Mouse (Mus musculus) heart, adult 2 months (tissue): ENCODE measurements around the gene Trmt1. TPM values are rescaled to one million over a fixed set of nuclear protein-coding genes. Genes with fewer than 3 reads are reported as not detected.

Experiments used
- DNase-seq, 2 experiments: peaks; one replicate each; pipeline ENCODE4 v3.0.0; 2021
- H3K27ac ChIP-seq: fragments of 200-600 bp; 2 replicates; pipeline ENCODE4 v1.8.1; 2022
- H3K27me3 ChIP-seq: fragments of 200-500 bp; 2 replicates; pipeline ENCODE4 v1.6.1; 2012; ENCODE audit warnings: mild to moderate bottlenecking, low read length, inconsistent platforms, mixed read lengths; ENCODE audit not compliant: control insufficient read depth, insufficient read depth
- H3K36me3 ChIP-seq: fragments of 200-500 bp; 2 replicates; pipeline ENCODE4 v1.6.1; 2012; ENCODE audit warnings: low read length, inconsistent platforms; ENCODE audit not compliant: control insufficient read depth, insufficient read depth
- H3K4me1 ChIP-seq: fragments of 200-500 bp; 2 replicates; pipeline ENCODE4 v1.6.1; 2011; ENCODE audit warnings: low read length; ENCODE audit not compliant: control insufficient read depth, insufficient read depth
- H3K4me3 ChIP-seq: fragments of 200-600 bp; 2 replicates; pipeline ENCODE4 v1.8.1; 2022
- H3K79me2 ChIP-seq: fragments of 200-500 bp; replicated peaks from 2 replicates; pipeline ENCODE4 v1.6.1; 2012; ENCODE audit warnings: mild to moderate bottlenecking, inconsistent platforms, low read length, moderate library complexity, mixed read lengths; ENCODE audit not compliant: control insufficient read depth, insufficient read depth
- H3K9ac ChIP-seq: fragments of 200-500 bp; 2 replicates; pipeline ENCODE4 v1.6.1; 2012; ENCODE audit warnings: low read depth, mild to moderate bottlenecking, control low read depth, inconsistent platforms, low read length, mixed read lengths
- CTCF ChIP-seq: fragments of 200-600 bp; IDR thresholded peaks from 2 replicates; pipeline ENCODE4 v1.8.1; 2022; ENCODE audit warnings: antibody characterized with exemption, mild to moderate bottlenecking, moderate library complexity
- EP300 ChIP-seq: fragments of 200-500 bp; IDR thresholded peaks from 2 replicates; pipeline ENCODE4 v1.6.1; 2011; ENCODE audit warnings: low read depth, low read length, control low read depth; ENCODE audit not compliant: insufficient read depth
- POLR2A ChIP-seq: fragments of 200-500 bp; IDR thresholded peaks from 2 replicates; pipeline ENCODE4 v1.6.1; 2011; ENCODE audit warnings: mild to moderate bottlenecking, low read depth, low read length, control low read depth; ENCODE audit not compliant: insufficient read depth
- WGBS: fragments of 180-500 bp; shearing (Covaris S2); methylation state at CpG from one replicate; pipeline ENCODE4 v1.1.7; 2018; 5-methylcytosine and 5-hydroxymethylcytosine counted together
- intact Hi-C: fragments of 180-260 bp; cut with DNase I; formaldehyde crosslinking; loops from one replicate; pipeline ENCODE4 v1.15.1; 2025
- polyA plus RNA-seq: library from polyadenylated mRNA; depleted of rRNA; stranded (reverse); fragments of >200 nt; gene quantifications from 2 replicates; pipeline ENCODE4 v1.2.3, GENCODE M21; 2012
- total RNA-seq, 2 experiments: library from RNA; stranded (reverse); gene quantifications; 2 replicates each; pipeline ENCODE4 v1.2.3; 2021

The Trmt1 gene
- total and polyA plus RNA-seq, 3 experiments, result 32.0 to 50.8 (median 37.4) TPM

GRCm38 (mm10) chr8:84736521-84736920 lies 50.4 kb downstream of the Trmt1 start:
- H3K27me3 ChIP-seq, result no peaks in the 10 kb centered on the region
- no peak overlapping the region for H3K4me3 ChIP-seq
- H3K27ac ChIP-seq, result peak overlapping the region; percentile 89
- no peak for TF ChIP-seq POLR2A
- TF ChIP-seq CTCF, result no peak
- TF ChIP-seq EP300, result no peak
- intact Hi-C loops, result loop anchor here (2.0 kb wide), 1 partner anchor 64 kb away; the partner anchor contains the start of gene Nfix
- peak overlapping the region; percentile 43; the same call in 1 of the 2 replicates for H3K9ac ChIP-seq
- 87% methylated on average over 4 of the region's 4 CpGs for WGBS
- no peaks in the 10 kb centered on the region; the same call in 1 of the 2 replicates for H3K79me2 ChIP-seq
- peaks cover 8% of the 10 kb centered on the region for H3K36me3 ChIP-seq
- no peak for DNase-seq
- peaks cover 56% of the 10 kb centered on the region for H3K4me1 ChIP-seq

GRCm38 (mm10) chr8:84737608-84738007 lies 51.5 kb downstream of the Trmt1 start:
- DNase-seq, result peak; percentile 86 to 87
- Histone ChIP-seq H3K27me3 (no peaks in the 10 kb centered on the region), H3K9ac (peak overlapping the region; percentile 26), H3K36me3 (peaks cover 1% of the 10 kb centered on the region), H3K27ac (peak overlapping the region; percentile 89), H3K79me2 (no peaks in the 10 kb centered on the region; the same call in 1 of the 2 replicates), H3K4me3 (0 out of 2 replicates have a peak overlapping the region, but pooled peaks have one; percentile 11), H3K4me1 (peaks cover 49% of the 10 kb centered on the region)
- intact Hi-C loops, result loop anchor here (1.0 to 2.0 kb wide), 3 partner anchors 28 to 75 kb away; partner anchors contain the start of gene Nfix
- TF ChIP-seq CTCF (no peak; the same call in 1 of the 2 replicates), EP300 (peak; percentile 89)
- WGBS, result 7% methylated on average over 16 of the region's 16 CpGs

- intact Hi-C loops, result no loop called here
- H3K36me3 ChIP-seq, result no peaks in the 10 kb centered on the region; the same call in 1 of the 2 replicates
- TF ChIP-seq CTCF (no peak), EP300 (no peak), POLR2A (no peak)
- no peak for DNase-seq
- no peaks in the 10 kb centered on the region for H3K27me3 ChIP-seq
- 50% methylated on average over 10 of the region's 10 CpGs for WGBS
- H3K4me3 ChIP-seq, result no peak overlapping the region
- peaks cover 47% of the 10 kb centered on the region for H3K4me1 ChIP-seq
- H3K79me2 ChIP-seq, result peaks cover under 1% of the 10 kb centered on the region; the same call in 1 of the 2 replicates
- peak overlapping the region; percentile 19; the same call in 1 of the 2 replicates for H3K9ac ChIP-seq
- H3K27ac ChIP-seq, result peak overlapping the region; percentile 89
Observed at GRCm38 (mm10) chr8:84738266-84738665, 52.2 kb downstream of the Trmt1 start.

GRCm38 (mm10) chr8:84738715-84739400 lies 52.8 kb downstream of the Trmt1 start:
- WGBS, result 77% methylated on average over 10 of the region's 10 CpGs
- H3K4me3 ChIP-seq, result no peak overlapping the region

GRCm38 (mm10) chr8:84739401-84739742 lies 53.3 kb downstream of the Trmt1 start:
- intact Hi-C loops, result no loop called here
- no peak overlapping the region for H3K4me3 ChIP-seq
- no peaks in the 10 kb centered on the region; the same call in 1 of the 2 replicates for H3K36me3 ChIP-seq
- H3K27ac ChIP-seq, result peak overlapping the region; percentile 17; the same call in 1 of the 2 replicates
- TF ChIP-seq POLR2A (no peak), CTCF (no peak), EP300 (no peak)
- H3K27me3 ChIP-seq, result no peaks in the 10 kb centered on the region
- WGBS, result 13% methylated on average over 1 of the region's 1 CpGs
- peaks cover 2% of the 10 kb centered on the region; the same call in 1 of the 2 replicates for H3K79me2 ChIP-seq
- H3K4me1 ChIP-seq, result peaks cover 49% of the 10 kb centered on the region
- DNase-seq, result no peak
- H3K9ac ChIP-seq, result no peak overlapping the region; the same call in 1 of the 2 replicates

More at GRCm38 (mm10) chr8:84738715-84739400, 52.8 kb downstream of the Trmt1 start:
- peak overlapping the region; percentile 28 for H3K27ac ChIP-seq
- intact Hi-C loops, result no loop called here
- H3K27me3 ChIP-seq, result no peaks in the 10 kb centered on the region
- peaks cover 47% of the 10 kb centered on the region for H3K4me1 ChIP-seq
- H3K79me2 ChIP-seq, result peaks cover 2% of the 10 kb centered on the region; the same call in 1 of the 2 replicates
- H3K36me3 ChIP-seq, result no peaks in the 10 kb centered on the region; the same call in 1 of the 2 replicates
- no peak for DNase-seq
- peak overlapping the region; percentile 19; the same call in 1 of the 2 replicates for H3K9ac ChIP-seq
- TF ChIP-seq CTCF (no peak), POLR2A (no peak), EP300 (no peak)

GRCm38 (mm10) chr8:84740895-84741843 lies 55.1 kb downstream of the Trmt1 start:
- intact Hi-C loops, result no loop called here
- no peak overlapping the region for H3K9ac ChIP-seq
- no peak overlapping the region for H3K4me3 ChIP-seq

More at GRCm38 (mm10) chr8:84740895-84741843, 55.1 kb downstream of the Trmt1 start:
- H3K4me1 ChIP-seq, result peaks cover 49% of the 10 kb centered on the region
- 59% methylated on average over 13 of the region's 13 CpGs for WGBS
- H3K36me3 ChIP-seq, result no peaks in the 10 kb centered on the region; the same call in 1 of the 2 replicates
- TF ChIP-seq EP300, result no peak
- no peak for TF ChIP-seq POLR2A
- TF ChIP-seq CTCF, result no peak
- DNase-seq, result no peak
- H3K27ac ChIP-seq, result peak overlapping the region; percentile 78
- H3K79me2 ChIP-seq, result peaks cover 2% of the 10 kb centered on the region; the same call in 1 of the 2 replicates
- H3K27me3 ChIP-seq, result no peaks in the 10 kb centered on the region
